Mouse (Mus musculus) liver, adult 2 months (tissue): ENCODE results near the gene Pou2f3.

Experiments
- CTCF ChIP-seq: fragments of 200-500 bp; IDR thresholded peaks from 2 replicates; pipeline ENCODE4 v1.5.1; 2011; ENCODE audit warnings: low read depth, low read length, control low read depth
- POLR2A ChIP-seq: fragments of 200-500 bp; IDR thresholded peaks from 2 replicates; pipeline ENCODE4 v1.6.1; 2011; ENCODE audit warnings: low read length, control low read depth; ENCODE audit not compliant: insufficient read depth; ENCODE audit errors: extremely low read depth

- TF ChIP-seq CTCF (no peak), POLR2A (no peak)
Observed at GRCm38 (mm10) chr9:43093803-43094202, 116.4 kb downstream of the Pou2f3 start.
